Mouse (Mus musculus) intestine, embryonic 15.5 days (tissue): ENCODE results near the gene Rp2. TPM values are rescaled to one million over a fixed set of nuclear protein-coding genes. Genes with fewer than 3 reads are reported as not detected.
A peak's percentile ranks its signal among the peaks of the same experiment; 100 is the strongest.
"Not testable (repeated sequence)": the region's sequence is repeated elsewhere in the genome, so short reads cannot be mapped to it uniquely, and the experiment has no call there.

Experiments
- ATAC-seq: fragments of 200-750 bp; cut with Nextera tagmentation; 2 replicates; pipeline ENCODE4 v1.8.0; 2017; ENCODE audit warnings: moderate TSS enrichment, moderate library complexity
- H3K27ac ChIP-seq: fragments of 300-500 bp; sonication (generic); 2 replicates; pipeline ENCODE4 v1.5.1; 2015; ENCODE audit warnings: mild to moderate bottlenecking, inconsistent platforms
- H3K27me3 ChIP-seq: fragments of 300-500 bp; sonication (generic); replicated peaks from 2 replicates; pipeline ENCODE4 v1.6.1; 2015; ENCODE audit warnings: inconsistent platforms
- H3K36me3 ChIP-seq: fragments of 300-500 bp; sonication (generic); 2 replicates; pipeline ENCODE4 v1.6.1; 2015; ENCODE audit warnings: inconsistent platforms
- H3K4me1 ChIP-seq: fragments of 300-500 bp; sonication (generic); replicated peaks from 2 replicates; pipeline ENCODE4 v1.6.1; 2015; ENCODE audit warnings: inconsistent platforms
- H3K4me2 ChIP-seq: fragments of 300-500 bp; sonication (generic); replicated peaks from 2 replicates; pipeline ENCODE4 v1.6.1; 2015; ENCODE audit warnings: mild to moderate bottlenecking, inconsistent platforms
- H3K4me3 ChIP-seq: fragments of 300-500 bp; sonication (generic); replicated peaks from 2 replicates; pipeline ENCODE4 v1.5.1; 2015; ENCODE audit warnings: inconsistent platforms
- H3K9ac ChIP-seq: fragments of 300-500 bp; sonication (generic); 2 replicates; pipeline ENCODE4 v1.6.1; 2015; ENCODE audit warnings: inconsistent platforms
- H3K9me3 ChIP-seq: fragments of 300-500 bp; sonication (generic); 2 replicates; pipeline ENCODE4 v1.6.1; 2016; ENCODE audit warnings: inconsistent platforms
- WGBS: fragments of 180-500 bp; shearing (Covaris S2); methylation state at CpG from one replicate; pipeline ENCODE4 v1.1.7; 2015; 5-methylcytosine and 5-hydroxymethylcytosine counted together
- polyA plus RNA-seq: library from polyadenylated mRNA; unstranded; fragments of >200 nt; fragmentation: Nextera tagmentation; extraction: Ambion mirVana; gene quantifications from 2 replicates; pipeline ENCODE4 v1.2.1, GENCODE M21; 2015

The Rp2 gene
- polyA plus RNA-seq, 1 experiment from 2014 or later = 18.1 TPM

GRCm38 (mm10) chrX:20391964-20392363, 27.7 kb downstream of the Rp2 start:
- H3K9ac ChIP-seq, H3K27ac ChIP-seq, H3K4me2 ChIP-seq, H3K4me3 ChIP-seq, H3K9me3 ChIP-seq, H3K4me1 ChIP-seq, ATAC-seq, H3K36me3 ChIP-seq, H3K27me3 ChIP-seq: not testable (repeated sequence)
- WGBS = 88% methylated on average over 9 of the region's 9 CpGs

- ATAC-seq = no peak
- H3K27me3 ChIP-seq = no peaks in the 10 kb centered on the region
- no peak overlapping the region for H3K9ac ChIP-seq
- no peaks in the 10 kb centered on the region for H3K9me3 ChIP-seq
- no peaks in the 10 kb centered on the region for H3K36me3 ChIP-seq
- no peaks in the 10 kb centered on the region for H3K4me1 ChIP-seq
- no peak overlapping the region for H3K27ac ChIP-seq
- H3K4me2 ChIP-seq = no peak overlapping the region
- 71% methylated on average over 3 of the region's 3 CpGs for WGBS
- H3K4me3 ChIP-seq = no peak overlapping the region
These were observed 28.7 kb downstream of the Rp2 start for GRCm38 (mm10) chrX:20392942-20393341.

- 85% methylated on average over 4 of the region's 4 CpGs for WGBS
- no peaks in the 10 kb centered on the region for H3K27me3 ChIP-seq
- H3K4me3 ChIP-seq = no peak overlapping the region
- no peaks in the 10 kb centered on the region for H3K9me3 ChIP-seq
- H3K36me3 ChIP-seq = no peaks in the 10 kb centered on the region
- H3K4me1 ChIP-seq = no peaks in the 10 kb centered on the region
- no peak overlapping the region for H3K27ac ChIP-seq
- H3K4me2 ChIP-seq = no peak overlapping the region
- no peak overlapping the region for H3K9ac ChIP-seq
- no peak for ATAC-seq
These were observed 39.8 kb downstream of the Rp2 start for GRCm38 (mm10) chrX:20404068-20404467.

GRCm38 (mm10) chrX:20406909-20407308, 42.6 kb downstream of the Rp2 start:
- Histone ChIP-seq H3K4me3 (no peak overlapping the region), H3K27me3 (no peaks in the 10 kb centered on the region), H3K4me2 (no peak overlapping the region), H3K4me1 (no peaks in the 10 kb centered on the region), H3K27ac (no peak overlapping the region), H3K9me3 (no peaks in the 10 kb centered on the region), H3K9ac (no peak overlapping the region), H3K36me3 (no peaks in the 10 kb centered on the region)
- WGBS = 83% methylated on average over 2 of the region's 2 CpGs
- no peak for ATAC-seq

- WGBS = 64% methylated on average over 2 of the region's 2 CpGs
- Histone ChIP-seq H3K9ac (no peak overlapping the region), H3K4me3 (no peak overlapping the region), H3K27me3 (no peaks in the 10 kb centered on the region), H3K4me1 (no peaks in the 10 kb centered on the region), H3K9me3 (no peaks in the 10 kb centered on the region), H3K36me3 (no peaks in the 10 kb centered on the region), H3K4me2 (no peak overlapping the region), H3K27ac (no peak overlapping the region)
- peak; percentile 68; the same call in 1 of the 2 replicates for ATAC-seq
These were observed 43.4 kb downstream of the Rp2 start for GRCm38 (mm10) chrX:20407676-20408075.

GRCm38 (mm10) chrX:20411382-20411781, 47.1 kb downstream of the Rp2 start:
- WGBS = 90% methylated on average over 4 of the region's 4 CpGs
- ATAC-seq = no peak
- Histone ChIP-seq H3K27ac (no peak overlapping the region), H3K9ac (no peak overlapping the region), H3K27me3 (no peaks in the 10 kb centered on the region), H3K9me3 (no peaks in the 10 kb centered on the region), H3K4me1 (no peaks in the 10 kb centered on the region), H3K4me3 (no peak overlapping the region), H3K4me2 (no peak overlapping the region), H3K36me3 (no peaks in the 10 kb centered on the region)

- no peak overlapping the region for H3K9ac ChIP-seq
- H3K27me3 ChIP-seq = no peaks in the 10 kb centered on the region
- no peaks in the 10 kb centered on the region for H3K4me1 ChIP-seq
- H3K27ac ChIP-seq = no peak overlapping the region
- WGBS = 69% methylated on average over 3 of the region's 3 CpGs
- no peaks in the 10 kb centered on the region for H3K9me3 ChIP-seq
- H3K4me2 ChIP-seq = no peak overlapping the region
- no peak for ATAC-seq
- H3K36me3 ChIP-seq = no peaks in the 10 kb centered on the region
- no peak overlapping the region for H3K4me3 ChIP-seq
These were observed 47.9 kb downstream of the Rp2 start for GRCm38 (mm10) chrX:20412221-20412620.

GRCm38 (mm10) chrX:20414885-20415622, 50.8 kb downstream of the Rp2 start:
- Histone ChIP-seq H3K4me2 (no peak overlapping the region), H3K4me3 (no peak overlapping the region), H3K36me3 (no peaks in the 10 kb centered on the region), H3K9ac (no peak overlapping the region), H3K27ac (0 out of 2 replicates have a peak overlapping the region, but pooled peaks have one; percentile 13), H3K27me3 (no peaks in the 10 kb centered on the region), H3K4me1 (no peaks in the 10 kb centered on the region), H3K9me3 (no peaks in the 10 kb centered on the region)
- 54% methylated on average over 10 of the region's 10 CpGs for WGBS
- peak; percentile 95 for ATAC-seq

GRCm38 (mm10) chrX:20418461-20418860, 54.2 kb downstream of the Rp2 start:
- Histone ChIP-seq H3K27ac (no peak overlapping the region), H3K4me2 (no peak overlapping the region), H3K27me3 (no peaks in the 10 kb centered on the region), H3K9ac (no peak overlapping the region), H3K36me3 (no peaks in the 10 kb centered on the region), H3K4me3 (no peak overlapping the region), H3K9me3 (no peaks in the 10 kb centered on the region), H3K4me1 (no peaks in the 10 kb centered on the region)
- WGBS = 77% methylated on average over 2 of the region's 2 CpGs
- no peak for ATAC-seq

GRCm38 (mm10) chrX:20419536-20419935, 55.3 kb downstream of the Rp2 start:
- no peaks in the 10 kb centered on the region for H3K4me1 ChIP-seq
- ATAC-seq = no peak
- H3K27me3 ChIP-seq = no peaks in the 10 kb centered on the region
- no peaks in the 10 kb centered on the region for H3K9me3 ChIP-seq
- WGBS = 81% methylated on average over 4 of the region's 4 CpGs
- no peak overlapping the region for H3K4me3 ChIP-seq
- no peaks in the 10 kb centered on the region for H3K36me3 ChIP-seq
- H3K4me2 ChIP-seq = no peak overlapping the region
- no peak overlapping the region for H3K9ac ChIP-seq
- H3K27ac ChIP-seq = no peak overlapping the region

GRCm38 (mm10) chrX:20425140-20425838, 61.0 kb downstream of the Rp2 start, which contains the start of gene Jade3:
TSS of gene Jade3 (plus strand) at chrX:20425688.
- no peaks in the 10 kb centered on the region for H3K4me1 ChIP-seq
- peak within 1 kb of the TSS; percentile 80 for H3K27ac ChIP-seq
- peak within 1 kb of the TSS; percentile 57 for H3K9ac ChIP-seq
- H3K4me3 ChIP-seq = peak within 1 kb of the TSS; percentile 59
- peak within 1 kb of the TSS; percentile 61 for H3K4me2 ChIP-seq
- 23% methylated on average over 39 of the region's 67 CpGs for WGBS
- ATAC-seq = peak; percentile 96
- H3K27me3 ChIP-seq = no peaks in the 10 kb centered on the region
- no peaks in the 10 kb centered on the region for H3K9me3 ChIP-seq
- H3K36me3 ChIP-seq = no peaks in the 10 kb centered on the region

- Histone ChIP-seq H3K27me3 (no peaks in the 10 kb centered on the region), H3K4me3 (peak overlapping the region; percentile 59), H3K9ac (peak overlapping the region; percentile 57), H3K36me3 (no peaks in the 10 kb centered on the region), H3K4me1 (no peaks in the 10 kb centered on the region), H3K9me3 (no peaks in the 10 kb centered on the region), H3K4me2 (peak overlapping the region; percentile 61), H3K27ac (peak overlapping the region; percentile 80)
- ATAC-seq = no peak; the same call in 1 of the 2 replicates
- WGBS = 14% methylated on average over 51 of the region's 51 CpGs
These were observed 61.7 kb downstream of the Rp2 start for GRCm38 (mm10) chrX:20425839-20426449.
